Mouse (Mus musculus) urinary bladder, postnatal 25 days (tissue): ENCODE results near the gene Zfp410.

Experiments used
- DNase-seq: peaks from one replicate; pipeline ENCODE4 v3.0.0; 2022; ENCODE audit warnings: low spot score

Zfp410 gene

GRCm38 (mm10) chr12:84361555-84362489, 45.2 kb downstream of the Zfp410 start, which contains the start of the genes Coq6 and Fam161b:
Gene Coq6, plus strand, starts transcription at chr12:84361657.
Gene Fam161b, minus strand, starts transcription at chr12:84361833.
- DNase-seq: peak; percentile 88

DNA sequence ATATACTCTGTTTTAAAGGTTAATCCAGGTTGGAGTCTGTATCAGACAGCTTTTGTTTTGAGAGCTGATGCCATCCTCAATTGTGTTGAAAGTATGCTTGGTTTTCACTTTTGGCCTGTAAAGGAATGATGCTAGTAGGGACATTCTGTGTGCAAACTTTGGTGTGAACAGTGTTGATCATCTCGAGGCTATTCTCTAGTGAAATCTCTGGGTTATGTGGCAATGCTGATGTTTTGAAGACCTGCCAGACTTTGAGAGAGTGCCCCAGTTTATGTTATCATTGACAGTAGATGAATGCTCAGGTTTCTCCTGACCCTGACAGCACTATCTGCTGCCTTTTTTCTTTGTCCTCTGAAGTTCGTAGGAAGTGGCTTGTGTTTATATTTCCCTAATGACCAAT, 46.2 kb downstream of the Zfp410 start:
- DNase-seq: no peak

GRCm38 (mm10) chr12:84364291-84364690, 47.6 kb downstream of the Zfp410 start:
- no peak for DNase-seq

DNA sequence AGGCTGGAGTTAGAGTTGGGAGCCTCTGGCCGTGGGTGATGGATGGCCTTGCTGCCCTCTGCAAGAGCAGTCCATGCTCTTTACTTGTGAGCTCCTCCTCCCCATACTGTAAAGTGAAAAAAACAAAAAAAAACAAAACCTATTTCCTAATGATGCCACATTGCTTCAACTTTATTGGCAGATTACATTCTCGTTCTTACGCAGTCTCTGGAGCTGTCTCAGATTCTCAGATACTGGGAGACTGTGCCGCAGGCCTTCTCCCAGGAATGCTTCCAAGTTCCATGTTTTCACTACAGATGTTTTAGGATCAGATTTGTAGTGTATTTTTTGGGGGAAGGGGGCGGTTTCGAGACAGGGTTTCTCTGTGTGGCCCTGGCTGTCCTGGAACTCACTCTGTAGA, 48.5 kb downstream of the Zfp410 start:
- DNase-seq: no peak

- DNase-seq: no peak
These were observed 50.3 kb downstream of the Zfp410 start for GRCm38 (mm10) chr12:84366971-84367370.

DNA sequence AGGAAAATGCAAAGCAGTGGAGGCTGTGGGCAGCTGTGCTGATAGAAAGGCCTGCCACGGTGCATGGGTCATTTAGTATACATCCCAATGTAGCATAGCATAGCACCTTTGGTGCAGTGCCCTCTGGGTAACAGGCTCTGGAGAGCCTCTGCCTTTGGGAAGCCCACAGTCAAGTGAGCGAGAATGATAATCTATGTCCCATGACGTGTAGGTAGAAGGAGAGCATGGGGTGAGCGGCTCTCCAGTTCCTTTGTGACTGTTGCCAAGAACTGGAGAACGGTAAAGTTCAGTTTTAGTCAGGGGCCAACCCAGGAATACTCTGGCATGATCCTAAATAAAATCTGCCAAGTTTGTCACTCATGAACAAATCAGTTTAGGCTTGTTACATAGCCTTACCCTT, 55.0 kb downstream of the Zfp410 start:
- no peak for DNase-seq

GRCm38 (mm10) chr12:84373831-84374481, 57.3 kb downstream of the Zfp410 start:
- DNase-seq: no peak

GRCm38 (mm10) chr12:84382369-84382768, 65.7 kb downstream of the Zfp410 start:
- DNase-seq: no peak

DNA sequence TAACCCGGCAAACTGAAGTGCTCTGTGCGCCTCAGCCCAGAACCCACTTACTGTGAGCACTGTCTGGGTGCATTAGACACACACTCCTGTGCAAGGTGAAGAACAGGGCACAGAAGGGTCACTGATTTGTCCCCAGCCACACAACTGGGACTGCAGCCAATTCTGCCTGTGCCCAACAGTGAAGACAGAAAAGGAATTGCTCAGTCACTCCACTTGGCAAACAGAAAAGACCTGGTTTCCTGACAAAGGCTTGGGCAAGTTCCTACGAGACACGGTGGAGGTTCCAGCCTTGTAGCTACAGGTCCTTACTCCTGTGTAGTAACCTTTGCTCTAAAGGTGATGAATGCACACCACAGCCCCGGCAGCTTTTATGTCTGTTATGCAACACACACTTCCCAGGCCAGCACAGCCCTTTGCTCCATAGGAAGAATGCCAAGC, 68.0 kb downstream of the Zfp410 start:
- DNase-seq: peak; percentile 58

DNA sequence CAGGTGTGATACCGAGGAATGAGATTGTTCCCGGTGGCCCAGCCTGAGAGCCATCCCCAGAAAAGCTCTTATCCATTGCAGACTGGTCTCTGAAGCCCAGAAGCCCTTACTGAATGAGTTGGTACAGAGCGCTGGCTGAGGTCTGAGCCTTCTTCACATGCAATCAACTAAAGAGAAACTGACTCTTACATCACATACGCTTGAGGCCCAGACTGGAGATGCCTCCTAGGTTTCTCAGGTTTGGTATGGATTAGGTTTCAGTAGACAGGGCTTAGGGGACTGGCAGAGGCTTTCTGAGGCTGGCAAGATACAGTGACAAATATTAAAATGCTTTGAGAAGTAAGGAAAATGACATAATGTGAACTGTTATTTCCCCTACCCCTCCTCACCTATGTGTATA, 68.8 kb downstream of the Zfp410 start:
- no peak for DNase-seq

- no peak for DNase-seq
These were observed 71.4 kb downstream of the Zfp410 start for GRCm38 (mm10) chr12:84388097-84388496.

DNA sequence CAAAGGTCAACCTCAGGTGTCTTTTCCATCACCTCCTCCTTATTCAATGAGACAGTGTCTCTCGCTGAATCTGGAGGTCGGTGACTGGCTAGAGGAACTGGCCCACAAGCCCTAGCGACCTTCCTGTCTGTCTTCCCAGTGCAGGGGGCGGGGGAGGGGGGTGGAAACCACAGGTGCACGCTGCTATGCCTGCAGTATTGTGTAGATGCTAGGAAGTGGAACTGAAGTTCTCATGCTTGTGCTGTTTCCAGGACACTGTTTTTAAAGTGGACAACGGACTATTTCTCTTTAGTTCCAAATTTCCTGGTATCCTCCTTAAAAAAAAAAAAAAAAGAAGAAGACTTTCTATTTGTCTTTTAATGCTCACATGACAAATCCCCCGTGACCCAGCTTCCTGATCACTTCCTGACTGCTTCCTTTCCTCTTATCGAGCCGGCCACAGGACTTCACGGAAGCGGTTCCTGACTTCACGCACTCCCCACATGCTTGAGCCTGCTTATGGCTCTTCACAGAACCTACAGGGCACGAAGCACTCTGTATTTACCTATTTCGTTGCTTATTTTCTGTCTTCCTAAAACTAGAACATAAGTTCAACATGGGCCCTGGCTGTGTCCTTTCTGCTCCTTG, 72.2 kb downstream of the Zfp410 start:
- no peak for DNase-seq

DNA sequence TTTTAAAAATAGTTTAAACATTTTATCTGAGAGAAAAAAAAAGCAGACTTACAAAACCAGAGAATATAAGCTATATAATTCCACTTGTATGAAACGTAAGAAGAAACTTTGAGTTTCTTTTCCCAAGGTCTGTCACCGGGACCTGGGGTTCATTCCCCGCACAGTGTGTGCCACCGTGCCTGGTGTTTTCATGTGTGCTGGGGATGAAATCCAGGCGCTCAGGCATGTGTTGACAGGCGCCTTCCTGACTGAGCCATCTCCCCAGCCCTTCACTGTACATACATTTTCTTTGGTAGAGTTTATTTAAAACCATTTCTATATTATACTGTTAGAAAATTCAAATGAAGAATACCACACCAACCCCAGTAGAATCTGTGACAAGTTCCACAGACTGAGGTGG, 73.7 kb downstream of the Zfp410 start:
- DNase-seq: no peak

DNA sequence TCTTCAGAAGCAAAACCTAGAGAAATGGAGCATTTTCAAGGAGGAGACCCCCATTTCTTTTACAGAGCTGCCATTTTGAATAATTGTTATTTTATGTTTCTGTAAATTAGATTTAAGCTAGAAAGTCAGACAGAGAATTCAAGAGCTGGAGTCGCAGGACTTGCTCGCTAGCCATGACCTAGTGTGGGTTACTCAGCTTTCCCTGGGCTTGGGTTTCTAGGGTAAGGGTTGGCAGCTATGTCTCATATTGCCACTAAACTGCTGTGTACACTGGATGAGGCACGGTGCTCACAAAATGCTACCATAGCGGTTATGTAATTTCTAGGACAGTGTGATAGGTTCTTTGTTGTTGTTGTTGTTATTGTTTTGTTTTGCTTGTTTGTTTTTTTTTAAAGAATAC, 76.0 kb downstream of the Zfp410 start:
- DNase-seq: no peak
